Mouse (Mus musculus) thymus, adult 2 months (tissue): ENCODE measurements around the gene Rras. TPM values are rescaled to one million over a fixed set of nuclear protein-coding genes. Genes with fewer than 3 reads are reported as not detected.

Source experiments
- DNase-seq: peaks from one replicate; pipeline ENCODE4 v3.0.0; 2021
- H3K27ac ChIP-seq: fragments of 200-500 bp; 2 replicates; pipeline ENCODE4 v1.5.1; 2012; ENCODE audit warnings: low read length, control low read depth; ENCODE audit not compliant: control insufficient read depth, insufficient read depth
- H3K27me3 ChIP-seq: fragments of 200-500 bp; 2 replicates; pipeline ENCODE4 v1.6.1; 2012; ENCODE audit warnings: mild to moderate bottlenecking, low read length, moderate library complexity, mixed read lengths; ENCODE audit not compliant: control insufficient read depth, insufficient read depth
- H3K36me3 ChIP-seq: fragments of 200-500 bp; 2 replicates; pipeline ENCODE4 v1.6.1; 2012; ENCODE audit warnings: mild to moderate bottlenecking, low read length, moderate library complexity; ENCODE audit not compliant: control insufficient read depth, insufficient read depth
- H3K4me1 ChIP-seq: fragments of 200-500 bp; replicated peaks from 2 replicates; pipeline ENCODE4 v1.6.1; 2012; ENCODE audit warnings: low read length; ENCODE audit not compliant: control insufficient read depth, insufficient read depth
- H3K4me3 ChIP-seq: fragments of 200-500 bp; 2 replicates; pipeline ENCODE4 v1.5.1; 2012; ENCODE audit warnings: mild to moderate bottlenecking, low read length, control low read depth, moderate library complexity; ENCODE audit not compliant: control insufficient read depth, insufficient read depth
- CTCF ChIP-seq: fragments of 200-500 bp; IDR thresholded peaks from 2 replicates; pipeline ENCODE4 v1.5.1; 2012; ENCODE audit warnings: mild to moderate bottlenecking, control low read depth, low read length, moderate library complexity, borderline replicate concordance; ENCODE audit not compliant: control insufficient read depth, poor library complexity, insufficient read depth; ENCODE audit errors: extremely low read depth
- POLR2A ChIP-seq: fragments of 200-500 bp; IDR thresholded peaks from 2 replicates; pipeline ENCODE4 v1.6.1; 2012; ENCODE audit warnings: mild to moderate bottlenecking, low read length, control low read depth, moderate library complexity; ENCODE audit not compliant: control insufficient read depth, poor library complexity, insufficient read depth; ENCODE audit errors: extremely low read depth
- WGBS: fragments of 180-500 bp; shearing (Covaris S2); methylation state at CpG from one replicate; pipeline ENCODE4 v1.1.7; 2018; 5-methylcytosine and 5-hydroxymethylcytosine counted together
- polyA plus RNA-seq: library from polyadenylated mRNA; depleted of rRNA; stranded (reverse); fragments of >200 nt; gene quantifications from 2 replicates; pipeline ENCODE4 v1.2.3, GENCODE M21; 2012

Rras gene
- polyA plus RNA-seq, 1 experiment, result 62.3 TPM

- DNase-seq, result no peak
- H3K36me3 ChIP-seq, result peaks cover 72% of the 10 kb centered on the region
- WGBS, result 98% methylated on average over 8 of the region's 8 CpGs
- no peak for TF ChIP-seq POLR2A
- TF ChIP-seq CTCF, result no peak
- no peaks in the 10 kb centered on the region for H3K4me1 ChIP-seq
- no peaks in the 10 kb centered on the region for H3K27me3 ChIP-seq
- no peak overlapping the region for H3K4me3 ChIP-seq
- no peak overlapping the region for H3K27ac ChIP-seq
These were observed 13.1 kb downstream of the Rras start for GRCm38 (mm10) chr7:45030857-45031256.

GRCm38 (mm10) chr7:45033722-45034359 lies 16.1 kb downstream of the Rras start:
- TF ChIP-seq CTCF (no peak), POLR2A (no peak)
- H3K36me3 ChIP-seq, result peaks cover 72% of the 10 kb centered on the region
- no peak overlapping the region for H3K27ac ChIP-seq
- no peak overlapping the region for H3K4me3 ChIP-seq
- no peaks in the 10 kb centered on the region for H3K27me3 ChIP-seq
- WGBS, result 96% methylated on average over 19 of the region's 19 CpGs
- H3K4me1 ChIP-seq, result no peaks in the 10 kb centered on the region
- DNase-seq, result no peak

GRCm38 (mm10) chr7:45035631-45036030 lies 17.9 kb downstream of the Rras start:
- no peak for DNase-seq
- TF ChIP-seq POLR2A, result no peak
- no peak for TF ChIP-seq CTCF
- Histone ChIP-seq H3K27ac (no peak overlapping the region), H3K27me3 (no peaks in the 10 kb centered on the region), H3K4me1 (no peaks in the 10 kb centered on the region), H3K4me3 (no peak overlapping the region), H3K36me3 (peaks cover 62% of the 10 kb centered on the region)
- WGBS, result 88% methylated on average over 3 of the region's 3 CpGs

GRCm38 (mm10) chr7:45036702-45037101 lies 18.9 kb downstream of the Rras start:
- DNase-seq, result no peak
- Histone ChIP-seq H3K4me1 (no peaks in the 10 kb centered on the region), H3K36me3 (peaks cover 67% of the 10 kb centered on the region), H3K27me3 (no peaks in the 10 kb centered on the region), H3K27ac (no peak overlapping the region), H3K4me3 (no peak overlapping the region)
- TF ChIP-seq POLR2A, result no peak
- no peak for TF ChIP-seq CTCF
- WGBS, result 97% methylated on average over 11 of the region's 11 CpGs

- Histone ChIP-seq H3K4me1 (no peaks in the 10 kb centered on the region), H3K27me3 (no peaks in the 10 kb centered on the region), H3K27ac (no peak overlapping the region), H3K4me3 (no peak overlapping the region), H3K36me3 (peaks cover 68% of the 10 kb centered on the region)
- 62% methylated on average over 7 of the region's 7 CpGs for WGBS
- TF ChIP-seq POLR2A (no peak), CTCF (peak; percentile 84; the same call in 1 of the 2 replicates)
- DNase-seq, result peak; percentile 80
These were observed 20.1 kb downstream of the Rras start for GRCm38 (mm10) chr7:45037720-45038361.

- Histone ChIP-seq H3K27me3 (no peaks in the 10 kb centered on the region), H3K4me1 (no peaks in the 10 kb centered on the region), H3K27ac (no peak overlapping the region), H3K36me3 (peaks cover 68% of the 10 kb centered on the region), H3K4me3 (no peak overlapping the region)
- no peak for DNase-seq
- WGBS, result 97% methylated on average over 9 of the region's 9 CpGs
- TF ChIP-seq CTCF (no peak), POLR2A (no peak)
These were observed 20.6 kb downstream of the Rras start for GRCm38 (mm10) chr7:45038411-45038810.

- Histone ChIP-seq H3K4me3 (no peak overlapping the region), H3K36me3 (peaks cover 68% of the 10 kb centered on the region), H3K4me1 (no peaks in the 10 kb centered on the region), H3K27ac (no peak overlapping the region), H3K27me3 (no peaks in the 10 kb centered on the region)
- WGBS, result 96% methylated on average over 9 of the region's 9 CpGs
- TF ChIP-seq CTCF, result no peak
- no peak for TF ChIP-seq POLR2A
- DNase-seq, result no peak
These were observed 23.1 kb downstream of the Rras start for GRCm38 (mm10) chr7:45040851-45041250.
